Mouse (Mus musculus) intestine, embryonic 16.5 days (tissue): Measurements from ENCODE around the gene Rpl13a. TPM values are rescaled to one million over a fixed set of nuclear protein-coding genes. Genes with fewer than 3 reads are reported as not detected.
"Not testable (repeated sequence)": the region's sequence is repeated elsewhere in the genome, so short reads cannot be mapped to it uniquely, and the experiment has no call there.

ENCODE experiments used
- ATAC-seq: fragments of 200-750 bp; cut with Nextera tagmentation; 2 replicates; pipeline ENCODE4 v1.8.0; 2017; ENCODE audit warnings: moderate TSS enrichment, moderate library complexity
- H3K27ac ChIP-seq: fragments of 300-500 bp; sonication (generic); 2 replicates; pipeline ENCODE4 v1.5.1; 2014; ENCODE audit warnings: mild to moderate bottlenecking, low read length
- H3K27me3 ChIP-seq: fragments of 300-500 bp; sonication (generic); replicated peaks from 2 replicates; pipeline ENCODE4 v1.6.1; 2014; ENCODE audit warnings: low read length, control low read depth, mixed read lengths; ENCODE audit not compliant: control insufficient read depth, insufficient read depth
- H3K36me3 ChIP-seq: fragments of 300-500 bp; sonication (generic); 2 replicates; pipeline ENCODE4 v1.6.1; 2014; ENCODE audit warnings: low read length, control low read depth; ENCODE audit not compliant: control insufficient read depth, insufficient read depth
- H3K4me1 ChIP-seq: fragments of 300-500 bp; sonication (generic); 2 replicates; pipeline ENCODE4 v1.6.1; 2014; ENCODE audit warnings: low read length, control low read depth, mixed read lengths; ENCODE audit not compliant: control insufficient read depth, insufficient read depth
- H3K4me2 ChIP-seq: fragments of 300-500 bp; sonication (generic); 2 replicates; pipeline ENCODE4 v1.6.1; 2014; ENCODE audit warnings: low read depth, low read length, control low read depth
- H3K4me3 ChIP-seq: fragments of 300-500 bp; sonication (generic); 2 replicates; pipeline ENCODE4 v1.5.1; 2014; ENCODE audit warnings: mild to moderate bottlenecking, low read length
- H3K9ac ChIP-seq: fragments of 300-500 bp; sonication (generic); 2 replicates; pipeline ENCODE4 v1.6.1; 2014; ENCODE audit warnings: low read depth, low read length
- H3K9me3 ChIP-seq: fragments of 300-500 bp; sonication (generic); 2 replicates; pipeline ENCODE4 v1.6.1; 2016; ENCODE audit warnings: low read length, control low read depth; ENCODE audit not compliant: control insufficient read depth
- WGBS: fragments of 180-500 bp; shearing (Covaris S2); extraction: QIAGEN DNeasy Blood & Tissue Kit; methylation state at CpG from one replicate; pipeline ENCODE4 v1.1.7; 2014; 5-methylcytosine and 5-hydroxymethylcytosine counted together
- polyA plus RNA-seq: library from polyadenylated mRNA; unstranded; fragments of >200 nt; fragmentation: Nextera tagmentation; extraction: Ambion mirVana; gene quantifications from 2 replicates; pipeline ENCODE4 v1.2.1, GENCODE M21; 2015

Rpl13a gene
- polyA plus RNA-seq, 1 experiment from 2014 or later: 1,311 TPM

DNA sequence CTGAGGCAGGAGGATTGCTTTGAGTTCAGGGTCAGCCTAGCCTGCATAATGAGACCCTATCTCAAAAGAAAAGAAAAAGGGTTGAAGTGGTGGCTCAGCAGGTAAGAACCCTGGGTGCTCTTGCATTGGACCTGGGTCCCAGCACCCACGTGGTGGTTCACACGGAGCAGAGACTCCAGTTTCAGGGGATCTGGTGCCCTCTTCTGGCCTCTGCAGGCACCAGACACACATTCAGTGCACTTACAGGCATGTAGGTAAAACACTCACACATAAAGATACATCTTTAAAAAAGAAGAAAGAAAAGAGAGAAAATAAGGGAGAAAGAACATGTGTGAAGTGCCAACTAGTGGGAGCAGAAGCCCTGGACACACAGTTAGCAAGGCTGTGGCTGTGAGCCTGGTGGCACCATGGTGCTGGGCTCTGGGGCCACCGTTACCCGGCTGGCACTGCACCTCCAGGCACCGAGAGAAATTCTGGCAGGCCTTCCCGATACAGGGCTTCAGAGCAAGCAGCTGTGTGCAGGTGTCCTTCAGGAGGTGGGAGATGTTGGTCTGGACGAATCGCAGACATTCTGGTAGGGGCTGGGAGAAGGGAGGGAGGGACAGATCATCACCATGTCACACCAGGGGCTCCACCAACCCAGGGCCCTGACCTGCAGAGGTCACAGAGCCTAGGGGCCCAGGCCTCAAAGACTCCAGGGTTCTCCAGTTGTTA, 5.0 kb upstream of the Rpl13a start:
- H3K9me3 ChIP-seq: peaks cover 3% of the 10 kb centered on the region; the same call in 1 of the 2 replicates
- WGBS: 77% methylated on average over 8 of the region's 8 CpGs
- no peaks in the 10 kb centered on the region for H3K36me3 ChIP-seq
- no peak overlapping the region for H3K4me2 ChIP-seq
- H3K27me3 ChIP-seq: no peaks in the 10 kb centered on the region
- no peak for ATAC-seq
- no peak overlapping the region for H3K27ac ChIP-seq
- H3K4me1 ChIP-seq: peaks cover 6% of the 10 kb centered on the region; the same call in 1 of the 2 replicates
- H3K9ac ChIP-seq: no peak overlapping the region
- no peak overlapping the region for H3K4me3 ChIP-seq

- no peak for ATAC-seq
- Histone ChIP-seq H3K36me3 (peaks cover 5% of the 10 kb centered on the region; the same call in 1 of the 2 replicates), H3K27me3 (no peaks in the 10 kb centered on the region), H3K9me3 (peaks cover 3% of the 10 kb centered on the region; the same call in 1 of the 2 replicates), H3K4me1 (peaks cover 7% of the 10 kb centered on the region), H3K27ac (no peak overlapping the region), H3K4me3 (no peak overlapping the region), H3K9ac (no peak overlapping the region), H3K4me2 (no peak overlapping the region)
- 77% methylated on average over 11 of the region's 11 CpGs for WGBS
Observed at GRCm38 (mm10) chr7:45131850-45132249, 3.3 kb upstream of the Rpl13a start.

- peak overlapping the region; percentile 81 for H3K9ac ChIP-seq
- 63% methylated on average over 15 of the region's 15 CpGs for WGBS
Observed at GRCm38 (mm10) chr7:45129776-45130512, 1.4 kb upstream of the Rpl13a start.

DNA sequence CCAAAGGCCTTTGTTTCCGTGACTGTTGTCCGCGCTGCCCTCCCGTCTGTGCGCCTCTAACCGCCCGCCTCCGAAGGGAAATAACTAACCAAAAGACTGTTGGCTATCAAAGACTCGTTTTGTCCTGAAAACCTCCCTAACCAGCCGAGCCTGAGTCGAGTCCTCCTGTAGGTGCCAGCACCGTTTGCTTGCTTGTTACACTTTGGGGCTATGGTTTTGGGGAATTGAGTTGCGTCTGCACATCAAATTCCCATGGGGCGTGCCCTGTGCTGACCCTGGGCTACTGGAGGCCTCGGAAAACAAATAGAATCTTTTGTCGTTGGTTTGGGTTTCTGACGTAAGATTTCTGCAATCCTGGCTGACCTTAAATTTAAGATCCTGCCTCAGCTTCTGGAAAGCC, 757 bp upstream of the Rpl13a start:
- no peak for ATAC-seq
- no peaks in the 10 kb centered on the region for H3K27me3 ChIP-seq
- WGBS: 3% methylated on average over 17 of the region's 17 CpGs
- H3K9me3 ChIP-seq: peaks cover 3% of the 10 kb centered on the region; the same call in 1 of the 2 replicates
- peak overlapping the region; percentile 65 for H3K4me2 ChIP-seq
- peaks cover 20% of the 10 kb centered on the region for H3K36me3 ChIP-seq
- peaks cover 21% of the 10 kb centered on the region for H3K4me1 ChIP-seq
- peak overlapping the region; percentile 54 for H3K4me3 ChIP-seq
- peak overlapping the region; percentile 81 for H3K9ac ChIP-seq
- H3K27ac ChIP-seq: peak overlapping the region; percentile 92

More at GRCm38 (mm10) chr7:45129776-45130512, 1.4 kb upstream of the Rpl13a start:
- Histone ChIP-seq H3K27me3 (no peaks in the 10 kb centered on the region), H3K4me2 (peak overlapping the region; percentile 65), H3K36me3 (peaks cover 20% of the 10 kb centered on the region), H3K4me1 (peaks cover 20% of the 10 kb centered on the region), H3K27ac (peak overlapping the region; percentile 92; the same call in 1 of the 2 replicates), H3K4me3 (peak overlapping the region; percentile 54), H3K9me3 (peaks cover 3% of the 10 kb centered on the region; the same call in 1 of the 2 replicates)
- no peak for ATAC-seq

GRCm38 (mm10) chr7:45127700-45128224, 799 bp downstream of the Rpl13a start:
- peak overlapping the region; percentile 73 for H3K4me2 ChIP-seq
- 2% methylated on average over 6 of the region's 6 CpGs for WGBS
- peak overlapping the region; percentile 77 for H3K4me3 ChIP-seq
- peaks cover 26% of the 10 kb centered on the region for H3K4me1 ChIP-seq
- H3K9me3 ChIP-seq: no peaks in the 10 kb centered on the region
- H3K27me3 ChIP-seq: no peaks in the 10 kb centered on the region
- no peak for ATAC-seq
- peak overlapping the region; percentile 97 for H3K9ac ChIP-seq
- H3K36me3 ChIP-seq: peaks cover 24% of the 10 kb centered on the region
- peak overlapping the region; percentile 83 for H3K27ac ChIP-seq

- peak overlapping the region; percentile 83 for H3K27ac ChIP-seq
- H3K27me3 ChIP-seq: no peaks in the 10 kb centered on the region
- H3K4me1 ChIP-seq: peaks cover 31% of the 10 kb centered on the region
- peak overlapping the region; percentile 97 for H3K9ac ChIP-seq
- 36% methylated on average over 21 of the region's 21 CpGs for WGBS
- peak overlapping the region; percentile 77 for H3K4me3 ChIP-seq
- peaks cover 28% of the 10 kb centered on the region for H3K36me3 ChIP-seq
- no peaks in the 10 kb centered on the region for H3K9me3 ChIP-seq
- ATAC-seq: no peak
- peak overlapping the region; percentile 73 for H3K4me2 ChIP-seq
Observed at GRCm38 (mm10) chr7:45126844-45127699, 1.5 kb downstream of the Rpl13a start.

DNA sequence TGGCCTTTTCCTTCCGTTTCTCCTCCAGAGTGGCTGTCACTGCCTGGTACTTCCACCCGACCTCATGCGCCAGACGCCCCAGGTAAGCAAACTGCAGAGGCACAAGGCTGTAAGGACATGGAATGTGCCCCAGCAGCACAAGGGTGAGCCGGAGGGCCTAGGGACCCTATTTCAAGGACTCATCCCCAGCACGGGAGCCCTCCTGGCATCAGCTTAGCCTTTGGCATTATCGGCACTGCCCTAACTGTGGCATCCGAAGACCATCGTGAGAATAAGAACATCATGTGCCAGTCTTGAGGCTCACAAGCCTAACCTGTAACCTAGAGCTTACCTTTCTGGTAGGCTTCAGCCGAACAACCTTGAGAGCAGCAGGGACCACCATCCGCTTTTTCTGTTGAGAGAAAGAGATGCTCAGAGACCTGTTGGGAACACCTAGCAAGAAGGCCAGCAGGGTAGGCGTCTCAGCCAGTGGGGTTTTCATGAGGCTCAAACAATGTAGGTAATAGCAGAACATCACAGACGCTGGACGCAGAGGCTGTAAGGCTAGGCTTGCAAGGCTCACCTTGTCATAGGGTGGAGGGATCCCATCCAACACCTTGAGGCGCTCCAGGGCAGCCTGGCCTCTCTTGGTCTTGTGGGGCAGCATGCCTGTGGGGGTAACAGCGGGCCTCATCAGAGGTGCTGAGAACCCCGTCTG, 2.3 kb downstream of the Rpl13a start:
- H3K36me3 ChIP-seq: peaks cover 34% of the 10 kb centered on the region
- WGBS: 65% methylated on average over 17 of the region's 17 CpGs
- no peak for ATAC-seq

GRCm38 (mm10) chr7:45125649-45126048, 2.9 kb downstream of the Rpl13a start:
- 67% methylated on average over 5 of the region's 5 CpGs for WGBS
- Histone ChIP-seq H3K27ac (peak overlapping the region; percentile 85), H3K4me2 (peak overlapping the region; percentile 73), H3K9ac (peak overlapping the region; percentile 97), H3K4me3 (peak overlapping the region; percentile 77), H3K36me3 (peaks cover 39% of the 10 kb centered on the region), H3K4me1 (peaks cover 40% of the 10 kb centered on the region)
- H3K9me3 ChIP-seq, H3K27me3 ChIP-seq, ATAC-seq: not testable (repeated sequence)

More for the DNA sequence above, 2.3 kb downstream of the Rpl13a start:
- H3K9me3 ChIP-seq: no peaks in the 10 kb centered on the region
- peak overlapping the region; percentile 77 for H3K4me3 ChIP-seq
- H3K27me3 ChIP-seq: no peaks in the 10 kb centered on the region
- peak overlapping the region; percentile 97 for H3K9ac ChIP-seq
- H3K4me2 ChIP-seq: peak overlapping the region; percentile 73
- H3K4me1 ChIP-seq: peaks cover 38% of the 10 kb centered on the region
- H3K27ac ChIP-seq: peak overlapping the region; percentile 83
